Mouse (Mus musculus) thymus, postnatal 10 days (tissue): ENCODE data around the gene Atp6v1g1.

Source experiments
- DNase-seq, 2 experiments: peaks; one replicate each; pipeline ENCODE4 v3.0.0; 2021; ENCODE audit warnings: low spot score in 2 of 2

The Atp6v1g1 gene

DNA sequence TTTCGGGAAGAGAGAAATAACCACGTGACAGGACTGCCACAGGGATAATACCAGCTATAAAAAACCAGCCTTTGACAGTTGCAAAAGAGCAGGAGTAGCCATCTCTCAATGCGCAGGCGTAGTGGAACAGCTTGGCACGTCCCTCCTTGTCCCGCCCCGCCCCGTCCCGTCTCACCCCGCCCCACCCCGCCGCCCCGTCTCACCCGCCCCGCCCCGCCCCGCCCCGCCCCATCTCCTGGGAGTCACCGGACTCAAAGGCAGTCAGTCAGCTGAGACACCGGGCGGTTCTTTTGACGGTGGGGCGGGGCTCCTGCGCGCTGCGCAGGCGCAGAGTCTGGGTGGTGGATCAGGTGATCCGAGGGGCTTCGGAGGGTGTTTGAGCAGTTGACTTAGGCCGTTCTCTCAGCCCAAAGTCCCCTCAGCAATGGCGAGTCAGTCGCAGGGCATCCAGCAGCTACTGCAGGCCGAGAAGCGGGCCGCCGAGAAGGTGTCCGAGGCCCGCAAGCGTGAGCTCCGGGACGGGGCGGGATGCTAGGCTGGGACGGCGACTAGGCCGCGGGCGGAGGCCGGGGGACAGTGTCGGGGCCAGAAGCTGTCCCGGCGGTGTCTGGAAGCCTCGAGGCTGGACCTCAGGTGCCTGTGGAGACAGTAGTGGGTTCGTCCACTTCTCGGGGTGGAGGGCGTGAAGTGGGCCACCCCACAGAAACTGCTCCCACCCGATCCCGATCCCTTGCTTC is at the start of gene Atp6v1g1:
Gene Atp6v1g1, plus strand, starts transcription at position 279 of the 737 bp plus-strand sequence.
- DNase-seq = peak; percentile 96

- DNase-seq = peak; percentile 65 to 72
Observed at GRCm38 (mm10) chr4:63494967-63495914, 49.3 kb upstream of the Atp6v1g1 start.

- DNase-seq = peak; percentile 85 to 88
Observed at GRCm38 (mm10) chr4:63495915-63496278, 48.7 kb upstream of the Atp6v1g1 start, which contains the start of gene Whrn. Gene Whrn, minus strand, starts transcription at chr4:63495991.

- DNase-seq = no peak
Observed at GRCm38 (mm10) chr4:63496312-63496711, 48.3 kb upstream of the Atp6v1g1 start.

DNA sequence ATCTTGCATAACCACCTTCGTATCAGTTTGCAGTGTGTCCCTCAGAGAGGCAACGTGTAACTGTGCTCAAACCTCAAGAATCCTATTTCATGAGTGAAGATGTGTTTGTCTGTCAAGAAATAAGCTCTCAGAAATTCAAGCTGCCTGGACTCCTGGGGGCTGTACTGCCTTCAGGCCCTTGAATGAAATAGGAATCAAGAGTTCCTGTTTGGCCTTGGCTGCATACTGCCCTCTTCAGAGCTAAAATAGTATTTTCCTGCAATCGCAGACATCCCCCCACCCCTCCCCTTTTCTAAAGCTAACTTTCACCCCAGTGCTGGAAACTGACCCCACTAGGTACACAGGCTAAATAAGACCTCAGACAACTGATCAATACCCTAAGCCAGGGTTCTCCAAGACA is 46.2 kb upstream of the Atp6v1g1 start:
- DNase-seq = peak in 1 of 2 experiments; percentile 37

DNA sequence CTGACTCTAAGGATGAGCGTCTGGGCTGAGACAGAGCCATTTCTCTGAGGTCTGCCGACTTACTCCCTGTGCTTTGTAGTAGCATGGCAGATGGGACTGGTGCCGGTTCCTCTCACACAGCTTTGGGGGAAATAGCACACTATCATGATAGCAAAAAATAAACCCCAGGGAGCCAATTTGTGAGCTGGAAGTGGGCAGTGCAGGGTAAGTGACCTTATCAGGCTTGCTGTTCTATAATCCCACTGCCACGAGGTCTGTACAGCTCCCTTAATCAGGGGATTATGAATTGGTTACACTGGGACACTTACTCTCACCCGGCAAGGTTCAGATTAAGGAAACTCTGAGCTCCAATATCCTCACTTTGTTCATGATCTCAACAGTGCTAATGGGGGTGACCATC is 43.5 kb upstream of the Atp6v1g1 start:
- DNase-seq = no peak

DNA sequence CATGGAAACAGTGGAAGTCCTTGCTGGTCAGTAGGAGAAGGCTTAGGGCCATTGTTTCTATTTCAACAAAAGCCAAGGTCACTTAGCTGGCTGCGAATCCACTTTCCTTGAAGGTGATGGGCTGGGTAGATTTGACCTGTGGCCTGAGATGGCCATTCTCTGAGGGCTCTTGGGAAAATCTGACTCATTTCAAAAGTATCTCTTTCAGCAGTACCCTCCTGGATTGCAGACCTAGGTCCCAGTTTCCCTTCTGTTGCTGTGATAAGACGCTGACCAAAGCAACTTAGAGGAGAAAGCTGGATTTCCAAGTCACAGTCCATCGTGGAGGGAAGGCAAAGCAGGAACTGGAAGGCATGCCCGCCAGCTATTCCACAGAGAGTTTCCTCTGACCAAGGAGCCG is 40.6 kb upstream of the Atp6v1g1 start:
- no peak for DNase-seq

GRCm38 (mm10) chr4:63507478-63507877 is 37.1 kb upstream of the Atp6v1g1 start:
- no peak for DNase-seq

- peak; percentile 68 to 92 for DNase-seq
Observed at GRCm38 (mm10) chr4:63508232-63508631, 36.3 kb upstream of the Atp6v1g1 start.

DNA sequence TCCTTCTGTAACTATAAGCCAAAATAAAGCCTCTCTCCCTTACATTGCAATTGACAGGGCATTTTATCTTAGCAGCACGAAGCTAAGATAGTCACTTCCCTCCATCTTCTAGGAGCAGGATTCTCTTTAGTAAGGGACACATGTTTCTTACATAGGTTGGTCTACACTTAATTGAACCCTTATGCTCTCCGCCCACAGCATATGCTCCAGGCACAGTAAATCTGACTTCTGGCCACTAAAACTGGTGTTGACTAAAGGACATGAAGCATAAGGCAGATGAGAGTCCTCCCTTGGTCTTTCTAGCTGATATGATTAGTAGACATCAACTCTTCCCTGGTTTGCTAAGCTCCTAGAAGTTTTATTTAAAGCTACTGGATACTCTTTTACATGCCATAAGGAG is 31.7 kb upstream of the Atp6v1g1 start:
- no peak for DNase-seq

DNA sequence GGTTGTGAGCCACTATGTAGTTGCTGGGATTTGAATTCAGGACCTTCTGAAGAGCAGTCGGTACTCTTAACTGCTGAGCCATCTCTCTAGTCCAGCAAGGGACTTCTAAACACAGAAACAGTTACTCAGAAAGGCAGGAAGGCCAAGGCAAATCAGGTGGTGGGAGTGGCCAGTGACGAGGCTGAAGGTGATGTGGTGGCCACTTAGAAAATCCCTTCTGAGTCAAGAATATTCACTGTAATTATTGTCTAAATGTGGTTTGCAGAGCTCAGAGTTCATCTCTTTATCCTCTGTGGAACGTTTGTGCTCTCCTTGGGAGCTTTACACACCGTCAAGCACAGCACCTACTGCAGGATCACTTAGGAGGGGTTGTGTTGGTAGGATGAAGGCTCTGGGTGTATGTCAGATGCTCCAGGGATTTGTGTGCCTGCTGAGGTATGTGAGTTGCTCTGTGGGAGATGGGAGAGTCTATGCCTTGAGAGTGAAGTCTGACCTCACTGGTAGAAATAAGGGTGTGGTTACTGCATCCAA is 30.1 kb upstream of the Atp6v1g1 start:
- no peak for DNase-seq

DNA sequence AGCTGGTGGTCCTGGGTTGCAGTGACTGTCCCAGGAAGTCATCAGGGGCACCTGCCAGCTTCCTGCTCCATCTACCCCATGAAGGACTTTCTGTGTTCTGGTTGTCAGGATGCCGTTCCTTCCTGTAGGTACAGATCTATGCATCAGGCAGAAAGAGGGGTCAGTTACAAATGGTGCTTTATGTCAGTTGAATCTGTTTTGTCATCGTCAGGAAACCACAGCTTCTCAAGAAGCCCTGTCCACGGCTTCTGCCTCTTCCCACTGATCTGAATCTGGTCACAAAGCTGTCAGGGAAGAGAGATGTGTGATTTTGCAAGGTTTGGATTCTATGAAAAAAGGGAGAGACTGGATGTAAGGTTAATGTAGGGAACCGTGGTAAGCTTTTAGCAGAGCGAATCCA is 29.6 kb upstream of the Atp6v1g1 start:
- DNase-seq = no peak

DNA sequence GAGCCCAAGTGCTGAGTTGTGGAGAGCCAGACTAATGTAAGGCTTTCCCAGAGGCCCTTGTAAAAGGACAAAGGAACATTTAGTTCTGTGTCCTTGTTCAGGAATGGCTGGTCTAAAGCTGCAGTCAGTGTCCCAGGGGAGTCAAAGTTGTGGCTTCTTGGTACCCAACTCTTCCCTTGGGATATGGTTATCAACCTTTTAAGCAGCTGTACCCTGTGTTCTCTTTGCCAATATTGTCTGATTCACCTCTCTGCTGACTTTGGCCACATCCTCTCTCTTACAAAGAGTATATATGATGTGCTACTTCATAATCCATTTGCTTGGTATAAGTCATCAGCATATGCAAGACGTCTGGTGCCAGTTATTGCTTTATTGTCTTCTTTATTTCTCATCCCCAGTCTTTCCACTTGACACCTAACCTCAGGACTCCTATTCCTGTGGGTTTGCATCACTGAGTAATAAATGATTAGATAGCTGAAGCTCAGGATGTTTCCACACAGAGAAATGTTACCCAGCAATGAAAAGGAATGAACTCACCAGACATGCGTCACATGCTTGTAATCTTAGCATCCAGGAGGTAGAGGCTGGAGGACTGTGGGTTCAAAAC is 22.7 kb upstream of the Atp6v1g1 start:
- DNase-seq = no peak

DNA sequence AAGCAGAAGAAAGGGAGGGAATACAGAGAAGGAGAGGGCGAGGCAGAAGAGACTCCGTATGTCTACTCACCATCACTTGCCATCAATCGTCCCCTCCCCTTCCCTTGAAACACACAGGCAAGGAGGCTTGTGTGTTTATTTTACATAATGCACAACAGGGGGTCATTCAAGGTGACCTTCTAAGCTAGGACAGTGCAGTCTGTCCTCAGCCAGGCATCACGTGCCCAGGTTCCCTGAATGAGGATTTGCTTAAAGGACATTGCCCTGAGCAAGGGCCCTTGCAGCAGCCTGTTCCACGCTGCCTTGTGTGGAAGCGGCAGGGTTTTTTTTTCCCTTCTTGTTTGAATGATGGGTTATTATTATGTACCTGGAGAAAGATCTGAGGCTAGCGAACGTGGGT is 19.1 kb upstream of the Atp6v1g1 start:
- DNase-seq = no peak

DNA sequence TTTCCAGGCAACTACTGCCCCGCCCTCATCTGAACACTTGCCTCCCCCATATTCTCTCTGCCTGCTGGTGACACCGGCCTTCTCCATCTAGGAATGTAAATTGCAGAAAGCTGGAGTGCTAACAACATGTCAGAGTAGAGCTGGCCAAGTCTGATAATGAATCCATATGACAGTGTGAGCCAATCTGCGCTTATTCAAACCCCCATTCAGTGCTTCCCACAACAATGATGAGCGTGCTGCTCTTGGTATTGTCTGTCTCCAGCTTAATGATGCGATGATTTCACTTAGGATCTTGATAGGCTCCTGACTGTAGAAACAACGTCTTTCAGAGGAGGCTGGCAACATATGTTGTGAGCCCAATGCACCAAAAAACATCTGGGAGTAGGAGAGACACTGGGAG is 15.6 kb upstream of the Atp6v1g1 start:
- DNase-seq = no peak

DNA sequence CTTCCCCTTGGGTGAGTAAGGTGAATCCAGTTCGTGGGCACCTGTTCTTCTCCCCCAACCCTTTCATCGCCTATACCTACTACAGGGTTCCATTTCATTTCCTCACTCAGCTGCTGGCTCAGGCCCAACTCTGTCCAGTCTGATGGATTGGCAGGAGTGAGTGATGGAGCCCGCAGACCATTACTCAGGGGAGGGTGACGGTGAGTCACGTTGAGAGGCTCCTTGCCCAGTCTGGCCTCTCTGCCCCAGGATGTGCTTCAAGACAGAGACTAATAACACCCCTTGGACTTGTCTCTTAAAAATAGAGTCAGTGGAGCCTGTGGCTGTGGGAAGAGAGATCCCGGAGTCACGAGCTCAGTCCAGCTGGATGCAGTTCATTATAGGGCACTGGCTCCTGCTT is 14.2 kb upstream of the Atp6v1g1 start:
- no peak for DNase-seq

- no peak for DNase-seq
Observed at GRCm38 (mm10) chr4:63537602-63538001, 7.0 kb upstream of the Atp6v1g1 start.

DNA sequence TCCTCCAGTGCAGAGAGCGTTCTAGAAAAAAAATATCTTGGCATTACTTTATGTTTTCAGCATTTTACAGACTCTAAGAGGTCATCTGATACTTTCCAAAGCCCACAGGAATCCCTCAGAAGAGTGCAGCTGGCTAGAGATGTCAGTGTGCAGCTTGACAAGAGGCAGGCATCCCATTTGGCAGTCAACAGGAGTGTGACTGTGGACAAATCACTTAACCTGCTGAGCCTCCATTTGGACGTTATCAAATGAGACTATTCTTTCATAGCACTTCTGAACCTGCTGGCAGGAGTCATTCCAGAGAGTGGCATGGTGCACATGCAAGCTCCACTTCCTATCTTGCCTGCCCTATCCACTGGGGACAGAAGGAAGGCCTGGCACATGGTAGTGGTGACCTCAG is 2.4 kb upstream of the Atp6v1g1 start:
- DNase-seq = no peak

DNA sequence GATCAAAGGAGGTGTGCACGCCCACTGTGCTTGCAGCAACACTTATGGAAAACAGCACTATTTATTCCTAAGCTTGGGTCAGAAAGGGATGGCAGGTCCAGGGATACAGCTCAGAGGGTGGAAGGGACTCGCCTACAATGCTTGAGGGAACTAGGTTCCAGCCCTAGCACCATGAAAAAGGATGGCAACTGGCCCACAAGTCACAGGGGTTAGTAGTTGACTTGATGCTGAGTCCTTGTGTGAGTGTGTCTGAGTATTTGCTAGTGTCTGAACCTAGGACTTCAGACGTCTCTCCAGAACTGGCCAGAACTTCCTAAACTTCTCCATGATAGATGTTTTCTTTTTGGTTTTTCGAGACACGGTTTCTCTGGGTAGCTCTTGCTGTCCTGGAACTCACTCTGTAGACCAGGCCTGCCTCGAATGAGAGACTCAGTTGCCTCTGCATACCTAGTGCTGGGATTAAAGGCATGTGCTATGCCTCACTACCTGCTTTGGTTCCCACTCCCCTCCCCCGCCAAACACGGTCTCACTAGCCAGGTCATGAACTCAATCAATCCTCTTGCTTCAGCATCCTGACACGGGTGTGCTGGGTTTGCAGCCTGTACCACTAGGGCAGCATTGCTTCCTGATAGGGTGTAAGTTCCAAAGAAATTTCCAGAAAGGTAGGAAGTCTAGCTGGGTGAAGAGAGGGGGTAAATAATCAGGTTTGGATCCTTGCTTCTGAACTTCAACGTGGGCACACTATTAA is 652 bp upstream of the Atp6v1g1 start:
- peak; percentile 37 to 59 for DNase-seq

DNA sequence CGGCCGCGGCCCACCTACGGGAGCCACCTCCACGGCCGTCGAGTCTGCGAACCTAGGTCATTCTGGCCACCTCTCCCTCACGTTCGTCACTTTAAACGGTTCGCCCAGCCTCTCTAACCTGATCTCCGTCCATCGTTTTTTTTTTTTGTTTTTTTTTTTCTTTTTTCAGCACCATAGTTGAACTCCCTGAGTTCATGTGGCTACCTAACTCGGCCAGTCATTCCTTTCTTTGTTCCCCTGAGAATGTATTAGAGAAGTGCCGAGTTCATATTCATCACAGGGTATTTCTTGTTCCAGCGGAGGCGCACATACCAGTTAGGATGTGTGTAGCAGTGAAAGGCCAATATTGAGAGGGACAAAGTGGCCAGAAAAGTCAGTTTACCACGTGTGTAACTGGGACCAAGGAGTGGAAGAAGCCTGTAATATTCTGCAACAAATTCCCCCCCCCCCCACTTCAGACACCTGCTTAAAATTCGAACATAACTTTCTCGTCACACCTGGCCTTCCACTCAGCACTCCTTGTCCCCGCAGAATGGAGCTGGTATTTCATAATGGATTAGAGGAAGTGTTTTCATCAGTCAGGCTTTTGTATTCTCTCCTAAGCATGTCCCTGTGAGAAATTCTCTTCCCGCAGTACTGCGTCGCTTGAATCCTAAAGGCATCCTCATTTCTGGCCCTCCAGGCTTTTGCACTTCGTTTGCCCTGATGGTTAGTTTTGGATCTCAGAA is 823 bp downstream of the Atp6v1g1 start:
- DNase-seq = no peak
